Mouse (Mus musculus): ENCODE measurements around the gene Map2k2.

GRCm38 (mm10) chr10:81182336-81183333 is 76.9 kb downstream of the Map2k2 start, which contains the start of gene Dapk3:
- TF ChIP-seq GATA1 (IDR thresholded peaks at IDR 0.05; ENCODE audit: borderline replicate concordance, low read length): no peak
- TF ChIP-seq FLI1 (IDR thresholded peaks at IDR 0.05; ENCODE audit: low read length): peak; percentile 66
